Mouse (Mus musculus) hindbrain, postnatal 0 days (tissue): ENCODE results near the gene Olfr1181. TPM values are rescaled to one million over a fixed set of nuclear protein-coding genes. Genes with fewer than 3 reads are reported as not detected.
"Not testable (repeated sequence)": the region's sequence is repeated elsewhere in the genome, so short reads cannot be mapped to it uniquely, and the experiment has no call there.

Experiments
- ATAC-seq: fragments of 200-750 bp; cut with Nextera tagmentation; 2 replicates; pipeline ENCODE4 v1.8.0; 2017; ENCODE audit warnings: mild to moderate bottlenecking, moderate TSS enrichment, moderate library complexity
- DNase-seq: peaks from one replicate; pipeline ENCODE4 v3.0.0-alpha.2; 2015; ENCODE audit warnings: low spot score
- H3K27ac ChIP-seq: fragments of 300-500 bp; sonication (generic); 2 replicates; pipeline ENCODE4 v1.5.1; 2014; ENCODE audit warnings: mild to moderate bottlenecking
- H3K27me3 ChIP-seq: fragments of 300-500 bp; sonication (generic); 2 replicates; pipeline ENCODE4 v1.6.1; 2014; ENCODE audit warnings: low read length, mixed read lengths; ENCODE audit not compliant: insufficient read depth
- H3K36me3 ChIP-seq: fragments of 300-500 bp; sonication (generic); 2 replicates; pipeline ENCODE4 v1.6.1; 2014; ENCODE audit warnings: low read length, mixed read lengths; ENCODE audit not compliant: insufficient read depth
- H3K4me1 ChIP-seq: fragments of 300-500 bp; sonication (generic); 2 replicates; pipeline ENCODE4 v1.6.1; 2014; ENCODE audit warnings: antibody characterized with exemption, low read length, mixed read lengths; ENCODE audit not compliant: insufficient read depth
- H3K4me2 ChIP-seq: fragments of 300-500 bp; sonication (generic); 2 replicates; pipeline ENCODE4 v1.6.1; 2014; ENCODE audit warnings: low read depth, mild to moderate bottlenecking, low read length, moderate library complexity, mixed read lengths
- H3K4me3 ChIP-seq: fragments of 300-500 bp; sonication (generic); 2 replicates; pipeline ENCODE4 v1.5.1; 2014; ENCODE audit warnings: low read length
- H3K9ac ChIP-seq: fragments of 300-500 bp; sonication (generic); replicated peaks from 2 replicates; pipeline ENCODE4 v1.6.1; 2014; ENCODE audit warnings: mild to moderate bottlenecking, low read length, moderate library complexity, mixed read lengths
- H3K9me3 ChIP-seq: fragments of 300-500 bp; sonication (generic); 2 replicates; pipeline ENCODE4 v1.6.1; 2016; ENCODE audit warnings: low read length, mixed read lengths
- CTCF ChIP-seq: IDR thresholded peaks from 2 replicates; pipeline ENCODE4 v1.5.1; 2016; ENCODE audit warnings: antibody characterized with exemption, control low read depth, low read depth
- WGBS: fragments of 180-500 bp; shearing (Covaris S2); extraction: QIAGEN DNeasy Blood & Tissue Kit; methylation state at CpG from one replicate; pipeline ENCODE4 v1.1.7; 2014; 5-methylcytosine and 5-hydroxymethylcytosine counted together
- polyA plus RNA-seq: library from polyadenylated mRNA; unstranded; fragments of >200 nt; fragmentation: Nextera tagmentation; extraction: Ambion mirVana; gene quantifications from 2 replicates; pipeline ENCODE4 v1.2.1, GENCODE M21; 2015
- total RNA-seq: library from RNA; depleted of rRNA; stranded (reverse); fragments of >200 nt; gene quantifications from 2 replicates; pipeline ENCODE4 v1.2.3, GENCODE M21; 2014; rRNA removed

Olfr1181 gene
- total RNA-seq (not detected in 2 replicates), polyA plus RNA-seq (not detected in 2 replicates)

DNA sequence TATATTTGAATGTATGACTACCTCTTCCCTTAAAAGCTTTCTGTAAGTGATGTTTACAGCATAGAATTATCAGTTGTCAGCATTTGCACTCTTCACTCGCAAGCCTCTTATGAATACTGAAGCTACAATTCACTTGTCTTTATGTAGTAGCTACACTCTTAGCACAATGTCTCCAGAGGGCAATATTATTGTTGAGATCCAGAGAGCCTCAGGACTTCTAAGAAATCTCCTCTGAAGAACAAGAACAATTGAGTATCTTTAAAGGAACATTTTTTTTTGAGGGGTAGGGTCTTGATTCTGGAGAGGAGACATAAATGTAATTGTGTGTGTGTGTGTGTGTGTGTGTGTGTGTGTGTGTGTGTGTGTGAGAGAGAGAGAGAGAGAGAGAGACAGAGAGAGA is at the start of gene Olfr1181:
TSS of gene Olfr1181 (minus strand) at position 101 of the 400 bp plus-strand sequence.
- H3K4me2 ChIP-seq = no peak within 1 kb of the TSS
- WGBS = 89% methylated on average over 1 of the region's 1 CpGs
- H3K27ac ChIP-seq = no peak within 1 kb of the TSS
- DNase-seq = no peak
- no peak within 1 kb of the TSS for H3K4me3 ChIP-seq
- no peak within 1 kb of the TSS for H3K9ac ChIP-seq
- no peaks in the 10 kb centered on the region for H3K9me3 ChIP-seq
- TF ChIP-seq CTCF = no peak
- no peaks in the 10 kb centered on the region for H3K36me3 ChIP-seq
- H3K4me1 ChIP-seq = no peaks in the 10 kb centered on the region
- ATAC-seq = no peak
- no peaks in the 10 kb centered on the region for H3K27me3 ChIP-seq

- not testable (repeated sequence) for DNase-seq, H3K27ac ChIP-seq, H3K4me2 ChIP-seq, H3K9me3 ChIP-seq, ATAC-seq, H3K9ac ChIP-seq, H3K4me3 ChIP-seq, H3K27me3 ChIP-seq, H3K36me3 ChIP-seq, H3K4me1 ChIP-seq
- 92% methylated on average over 1 of the region's 1 CpGs for WGBS
Observed at GRCm38 (mm10) chr2:88454567-88454966, 28.6 kb upstream of the Olfr1181 start, which contains the start of gene Olfr1183. TSS of gene Olfr1183 (plus strand) at chr2:88454867.

- Histone ChIP-seq H3K4me2 (no peak within 1 kb of the TSS), H3K27me3 (no peaks in the 10 kb centered on the region), H3K36me3 (no peaks in the 10 kb centered on the region), H3K9ac (no peak within 1 kb of the TSS), H3K9me3 (no peaks in the 10 kb centered on the region), H3K4me1 (no peaks in the 10 kb centered on the region), H3K27ac (no peak within 1 kb of the TSS), H3K4me3 (no peak within 1 kb of the TSS)
- TF ChIP-seq CTCF = no peak
- 94% methylated on average over 1 of the region's 1 CpGs for WGBS
- no peak for ATAC-seq
- DNase-seq = no peak
Observed at GRCm38 (mm10) chr2:88449031-88449430, 23.1 kb upstream of the Olfr1181 start, which contains the start of gene Gm13757. TSS of gene Gm13757 (minus strand) at chr2:88449131.

DNA sequence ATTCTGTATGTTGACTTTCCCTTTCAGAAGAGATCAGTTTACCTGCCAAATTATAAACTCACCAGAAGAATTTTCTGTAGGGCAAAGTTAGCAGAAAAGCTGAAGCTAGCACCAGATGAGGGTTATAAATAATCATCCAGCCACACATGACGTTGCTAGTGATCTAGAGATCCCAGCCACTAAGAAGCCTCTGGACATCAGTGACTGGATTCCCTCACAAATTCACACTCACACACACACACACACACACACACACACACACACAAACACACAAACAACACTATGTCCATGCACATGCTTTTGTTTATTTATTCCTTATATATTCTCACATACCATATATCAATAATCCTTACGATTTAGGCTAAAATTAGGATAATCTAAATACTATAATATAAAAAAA is 6.9 kb downstream of the Olfr1181 start, which contains the start of gene Olfr1180:
TSS of gene Olfr1180 (minus strand) at position 101 of the 400 bp plus-strand sequence.
- Histone ChIP-seq H3K4me1 (no peaks in the 10 kb centered on the region), H3K36me3 (no peaks in the 10 kb centered on the region), H3K9ac (no peak within 1 kb of the TSS), H3K9me3 (no peaks in the 10 kb centered on the region), H3K4me2 (no peak within 1 kb of the TSS), H3K27me3 (no peaks in the 10 kb centered on the region), H3K4me3 (no peak within 1 kb of the TSS), H3K27ac (no peak within 1 kb of the TSS)
- no peak for TF ChIP-seq CTCF
- WGBS = 83% methylated on average over 2 of the region's 2 CpGs
- ATAC-seq = no peak
- no peak for DNase-seq

- 81% methylated on average over 3 of the region's 3 CpGs for WGBS
- ATAC-seq = no peak
- no peaks in the 10 kb centered on the region for H3K36me3 ChIP-seq
Observed at GRCm38 (mm10) chr2:88406353-88406752, 19.6 kb downstream of the Olfr1181 start, which contains the start of gene Olfr1179. TSS of gene Olfr1179 (minus strand) at chr2:88406453.

GRCm38 (mm10) chr2:88386762-88387161 is 39.2 kb downstream of the Olfr1181 start, which contains the start of gene Olfr1178:
TSS of gene Olfr1178 (plus strand) at chr2:88387062.
- TF ChIP-seq CTCF = no peak
- Histone ChIP-seq H3K27me3 (no peaks in the 10 kb centered on the region), H3K4me2 (no peak within 1 kb of the TSS), H3K36me3 (no peaks in the 10 kb centered on the region), H3K4me1 (no peaks in the 10 kb centered on the region), H3K4me3 (no peak within 1 kb of the TSS), H3K9ac (no peak within 1 kb of the TSS), H3K27ac (no peak within 1 kb of the TSS), H3K9me3 (no peaks in the 10 kb centered on the region)
- WGBS = 71% methylated on average over 1 of the region's 1 CpGs
- ATAC-seq (no peak), DNase-seq (no peak)

More at GRCm38 (mm10) chr2:88406353-88406752, 19.6 kb downstream of the Olfr1181 start, which contains the start of gene Olfr1179:
- Histone ChIP-seq H3K9ac (no peak within 1 kb of the TSS), H3K4me3 (no peak within 1 kb of the TSS), H3K4me1 (no peaks in the 10 kb centered on the region), H3K4me2 (no peak within 1 kb of the TSS), H3K27me3 (no peaks in the 10 kb centered on the region), H3K9me3 (no peaks in the 10 kb centered on the region), H3K27ac (no peak within 1 kb of the TSS)
- no peak for DNase-seq
- no peak for TF ChIP-seq CTCF

Other genes with a start within 250 kb of the Olfr1181 start
- gene Olfr1168, start 244.3 kb downstream of the Olfr1181 start, total RNA-seq = not detected in 2 replicates
- not detected in 2 replicates for gene Olfr1168, start 244.3 kb downstream of the Olfr1181 start, polyA plus RNA-seq
- gene Olfr1170, start 197.8 kb downstream of the Olfr1181 start, total RNA-seq = not detected in 2 replicates
- gene Olfr1170, start 197.8 kb downstream of the Olfr1181 start, polyA plus RNA-seq = not detected in 2 replicates
- not detected in 2 replicates for gene Olfr1173, start 146.3 kb downstream of the Olfr1181 start, total RNA-seq
- gene Olfr1173, start 146.3 kb downstream of the Olfr1181 start, polyA plus RNA-seq = not detected in 2 replicates
- not detected in 2 replicates for gene Olfr1174-ps, start 111.0 kb downstream of the Olfr1181 start, total RNA-seq
- gene Olfr1174-ps, start 111.0 kb downstream of the Olfr1181 start, polyA plus RNA-seq = not detected in 2 replicates
- not detected in 2 replicates for gene Olfr1175-ps, start 99.0 kb downstream of the Olfr1181 start, total RNA-seq
- not detected in 2 replicates for gene Olfr1175-ps, start 99.0 kb downstream of the Olfr1181 start, polyA plus RNA-seq
- not detected in 2 replicates for gene Olfr1176, start 89.5 kb downstream of the Olfr1181 start, total RNA-seq
- not detected in 2 replicates for gene Olfr1176, start 89.5 kb downstream of the Olfr1181 start, polyA plus RNA-seq
- not detected in 2 replicates for gene Olfr1177-ps, start 79.7 kb downstream of the Olfr1181 start, total RNA-seq
- gene Olfr1177-ps, start 79.7 kb downstream of the Olfr1181 start, polyA plus RNA-seq = not detected in 2 replicates
- not detected in 2 replicates for gene Olfr1178, start 39.1 kb downstream of the Olfr1181 start, total RNA-seq
- gene Olfr1178, start 39.1 kb downstream of the Olfr1181 start, polyA plus RNA-seq = not detected in 2 replicates
- not detected in 2 replicates for gene Olfr1179, start 19.7 kb downstream of the Olfr1181 start, total RNA-seq
- not detected in 2 replicates for gene Olfr1179, start 19.7 kb downstream of the Olfr1181 start, polyA plus RNA-seq
- not detected in 2 replicates for gene Olfr1180, start 7.0 kb downstream of the Olfr1181 start, total RNA-seq
- not detected in 2 replicates for gene Olfr1180, start 7.0 kb downstream of the Olfr1181 start, polyA plus RNA-seq
- not detected in 2 replicates for gene Gm13757, start 23.0 kb upstream of the Olfr1181 start, total RNA-seq
- gene Gm13757, start 23.0 kb upstream of the Olfr1181 start, polyA plus RNA-seq = not detected in 2 replicates
- not detected in 2 replicates for gene Olfr1183, start 28.7 kb upstream of the Olfr1181 start, total RNA-seq
- not detected in 2 replicates for gene Olfr1183, start 28.7 kb upstream of the Olfr1181 start, polyA plus RNA-seq
- not detected in 2 replicates for gene Olfr1184, start 57.4 kb upstream of the Olfr1181 start, total RNA-seq
- gene Olfr1184, start 57.4 kb upstream of the Olfr1181 start, polyA plus RNA-seq = not detected in 2 replicates
- gene Olfr1185-ps1, start 67.1 kb upstream of the Olfr1181 start, total RNA-seq = not detected in 2 replicates
- not detected in 2 replicates for gene Olfr1185-ps1, start 67.1 kb upstream of the Olfr1181 start, polyA plus RNA-seq
- not detected in 2 replicates for gene Olfr1186, start 92.4 kb upstream of the Olfr1181 start, total RNA-seq
- not detected in 2 replicates for gene Olfr1186, start 92.4 kb upstream of the Olfr1181 start, polyA plus RNA-seq
- gene Olfr1188, start 130.8 kb upstream of the Olfr1181 start, total RNA-seq = not detected in 2 replicates
- gene Olfr1188, start 130.8 kb upstream of the Olfr1181 start, polyA plus RNA-seq = not detected in 2 replicates
- gene Olfr1189, start 160.3 kb upstream of the Olfr1181 start, total RNA-seq = not detected in 2 replicates
- gene Olfr1189, start 160.3 kb upstream of the Olfr1181 start, polyA plus RNA-seq = not detected in 2 replicates
- gene Olfr1191-ps1, start 214.4 kb upstream of the Olfr1181 start, total RNA-seq = not detected in 2 replicates
- not detected in 2 replicates for gene Olfr1191-ps1, start 214.4 kb upstream of the Olfr1181 start, polyA plus RNA-seq
- gene Olfr1192-ps1, start 222.3 kb upstream of the Olfr1181 start, total RNA-seq = not detected in 2 replicates
- not detected in 2 replicates for gene Olfr1192-ps1, start 222.3 kb upstream of the Olfr1181 start, polyA plus RNA-seq
- not detected in 2 replicates for gene Olfr1193, start 249.5 kb upstream of the Olfr1181 start, total RNA-seq
- gene Olfr1193, start 249.5 kb upstream of the Olfr1181 start, polyA plus RNA-seq = not detected in 2 replicates